Mouse (Mus musculus): ENCODE results near the gene Trub2. TPM values are rescaled to one million over a fixed set of nuclear protein-coding genes. Genes with fewer than 3 reads are reported as not detected.

Gene Trub2
- polyA plus RNA-seq, 1 experiment = 29.8 TPM

- peak overlapping the region; percentile 92 for H3K4me3 ChIP-seq (ENCODE audit: low read depth, low read length)
- H3K27ac ChIP-seq (ENCODE audit: insufficient read depth, low read depth, low read length) = peak overlapping the region; percentile 78
- TF ChIP-seq CTCF (IDR thresholded peaks at IDR 0.05; ENCODE audit: extremely low read depth, insufficient read length, insufficient replicate concordance, low read depth, low read length) = no peak
- no peak for TF ChIP-seq POLR2A (IDR thresholded peaks at IDR 0.05; ENCODE audit: low read depth, low read length)
- no peaks in the 10 kb centered on the region for H3K36me3 ChIP-seq (ENCODE audit: control insufficient read depth, insufficient read depth, low read length)
- WGBS = 6% methylated on average over 11 of the region's 11 CpGs
- H3K4me1 ChIP-seq (ENCODE audit: control insufficient read depth, insufficient read depth, insufficient read length, low read length) = peaks cover 8% of the 10 kb centered on the region; the same call in 1 of the 2 replicates
- H3K27me3 ChIP-seq (ENCODE audit: control insufficient read depth, insufficient read depth, low read length) = no peaks in the 10 kb centered on the region
Measured at GRCm38 (mm10) chr2:29826318-29826925, 38.1 kb upstream of the Trub2 start.

GRCm38 (mm10) chr2:29820025-29820817 lies 31.9 kb upstream of the Trub2 start, which contains the start of gene Urm1:
Gene Urm1 (plus strand): TSS chr2:29820075.
- H3K36me3 ChIP-seq (ENCODE audit: control insufficient read depth, insufficient read depth, low read length) = peaks cover 16% of the 10 kb centered on the region
- peaks cover 6% of the 10 kb centered on the region for H3K4me1 ChIP-seq (ENCODE audit: control insufficient read depth, insufficient read depth, insufficient read length, low read length)
- peak within 1 kb of the TSS; percentile 10; the same call in 1 of the 2 replicates for H3K27ac ChIP-seq (ENCODE audit: insufficient read depth, low read depth, low read length)
- TF ChIP-seq POLR2A (IDR thresholded peaks at IDR 0.05; ENCODE audit: low read depth, low read length) = no peak
- no peak for TF ChIP-seq CTCF (IDR thresholded peaks at IDR 0.05; ENCODE audit: extremely low read depth, insufficient read length, insufficient replicate concordance, low read depth, low read length)
- peak within 1 kb of the TSS; percentile 56 for H3K4me3 ChIP-seq (ENCODE audit: low read depth, low read length)
- H3K27me3 ChIP-seq (ENCODE audit: control insufficient read depth, insufficient read depth, low read length) = no peaks in the 10 kb centered on the region
- 2% methylated on average over 35 of the region's 35 CpGs for WGBS

GRCm38 (mm10) chr2:29819363-29819762 lies 31.1 kb upstream of the Trub2 start:
- Histone ChIP-seq H3K27ac (ENCODE audit: insufficient read depth, low read depth, low read length) (no peak overlapping the region), H3K4me3 (ENCODE audit: low read depth, low read length) (no peak overlapping the region), H3K27me3 (ENCODE audit: control insufficient read depth, insufficient read depth, low read length) (no peaks in the 10 kb centered on the region), H3K36me3 (ENCODE audit: control insufficient read depth, insufficient read depth, low read length) (peaks cover 25% of the 10 kb centered on the region), H3K4me1 (ENCODE audit: control insufficient read depth, insufficient read depth, insufficient read length, low read length) (peaks cover 6% of the 10 kb centered on the region)
- TF ChIP-seq CTCF (IDR thresholded peaks at IDR 0.05; ENCODE audit: extremely low read depth, insufficient read length, insufficient replicate concordance, low read depth, low read length) (no peak), POLR2A (IDR thresholded peaks at IDR 0.05; ENCODE audit: low read depth, low read length) (no peak)
- 28% methylated on average over 2 of the region's 2 CpGs for WGBS

GRCm38 (mm10) chr2:29817426-29818232 lies 29.3 kb upstream of the Trub2 start:
- no peak overlapping the region for H3K27ac ChIP-seq (ENCODE audit: insufficient read depth, low read depth, low read length)

GRCm38 (mm10) chr2:29815678-29816371 lies 27.5 kb upstream of the Trub2 start:
- peaks cover 6% of the 10 kb centered on the region for H3K4me1 ChIP-seq (ENCODE audit: control insufficient read depth, insufficient read depth, insufficient read length, low read length)
- no peak overlapping the region for H3K27ac ChIP-seq (ENCODE audit: insufficient read depth, low read depth, low read length)
- no peaks in the 10 kb centered on the region for H3K27me3 ChIP-seq (ENCODE audit: control insufficient read depth, insufficient read depth, low read length)
- 83% methylated on average over 11 of the region's 11 CpGs for WGBS
- no peak for TF ChIP-seq POLR2A (IDR thresholded peaks at IDR 0.05; ENCODE audit: low read depth, low read length)
- TF ChIP-seq CTCF (IDR thresholded peaks at IDR 0.05; ENCODE audit: extremely low read depth, insufficient read length, insufficient replicate concordance, low read depth, low read length) = no peak
- peaks cover 58% of the 10 kb centered on the region for H3K36me3 ChIP-seq (ENCODE audit: control insufficient read depth, insufficient read depth, low read length)
- H3K4me3 ChIP-seq (ENCODE audit: low read depth, low read length) = no peak overlapping the region

More at GRCm38 (mm10) chr2:29817426-29818232, 29.3 kb upstream of the Trub2 start:
- 27% methylated on average over 8 of the region's 8 CpGs for WGBS
- no peak overlapping the region for H3K4me3 ChIP-seq (ENCODE audit: low read depth, low read length)
- H3K36me3 ChIP-seq (ENCODE audit: control insufficient read depth, insufficient read depth, low read length) = peaks cover 40% of the 10 kb centered on the region
- H3K4me1 ChIP-seq (ENCODE audit: control insufficient read depth, insufficient read depth, insufficient read length, low read length) = peaks cover 6% of the 10 kb centered on the region
- no peaks in the 10 kb centered on the region for H3K27me3 ChIP-seq (ENCODE audit: control insufficient read depth, insufficient read depth, low read length)
- TF ChIP-seq POLR2A (IDR thresholded peaks at IDR 0.05; ENCODE audit: low read depth, low read length) (no peak; the same call in 1 of the 2 replicates), CTCF (IDR thresholded peaks at IDR 0.05; ENCODE audit: extremely low read depth, insufficient read length, insufficient replicate concordance, low read depth, low read length) (peak; percentile 89; the same call in 1 of the 2 replicates)

GRCm38 (mm10) chr2:29803400-29803831 lies 15.1 kb upstream of the Trub2 start:
- no peak for TF ChIP-seq POLR2A (IDR thresholded peaks at IDR 0.05; ENCODE audit: low read depth, low read length)
- peak; percentile 41; the same call in 1 of the 2 replicates for TF ChIP-seq CTCF (IDR thresholded peaks at IDR 0.05; ENCODE audit: extremely low read depth, insufficient read length, insufficient replicate concordance, low read depth, low read length)

More at GRCm38 (mm10) chr2:29803400-29803831, 15.1 kb upstream of the Trub2 start:
- Histone ChIP-seq H3K27ac (ENCODE audit: insufficient read depth, low read depth, low read length) (peak overlapping the region; percentile 81), H3K4me1 (ENCODE audit: control insufficient read depth, insufficient read depth, insufficient read length, low read length) (peaks cover 14% of the 10 kb centered on the region), H3K4me3 (ENCODE audit: low read depth, low read length) (peak overlapping the region; percentile 90), H3K27me3 (ENCODE audit: control insufficient read depth, insufficient read depth, low read length) (no peaks in the 10 kb centered on the region), H3K36me3 (ENCODE audit: control insufficient read depth, insufficient read depth, low read length) (peaks cover 43% of the 10 kb centered on the region)
- WGBS = 21% methylated on average over 6 of the region's 6 CpGs
